Mouse (Mus musculus): Measurements from ENCODE around the gene Abat. TPM values are rescaled to one million over a fixed set of nuclear protein-coding genes. Genes with fewer than 3 reads are reported as not detected.

The Abat gene
- polyA plus RNA-seq, 1 experiment from 2014 or later, result 111 TPM

DNA sequence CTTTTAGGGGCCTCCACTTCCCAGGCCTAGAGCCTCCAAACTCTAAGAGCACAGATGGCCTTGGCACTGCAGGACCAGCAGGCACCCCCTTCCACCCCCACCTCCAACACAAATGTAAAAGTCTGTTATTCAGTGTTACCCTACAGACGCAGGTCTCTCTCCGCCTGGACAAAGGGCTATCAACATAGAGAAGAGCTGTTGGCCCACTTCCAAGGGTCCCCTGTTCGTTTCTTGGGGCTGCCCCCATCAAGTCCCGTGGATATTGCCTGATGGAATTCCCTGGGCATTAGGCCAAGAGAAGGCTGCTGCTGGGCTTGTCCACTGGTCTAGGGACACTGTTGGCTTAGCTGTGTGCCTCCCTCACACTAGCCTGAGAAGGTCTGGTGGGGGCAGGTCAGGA lies 951 bp downstream of the Abat start:
- 7% methylated on average over 4 of the region's 4 CpGs for WGBS
- Histone ChIP-seq H3K36me3 (no peaks in the 10 kb centered on the region), H3K27me3 (replicated peaks) (no peaks in the 10 kb centered on the region), H3K9me3 (replicated peaks) (no peaks in the 10 kb centered on the region), H3K4me1 (peaks cover 58% of the 10 kb centered on the region), H3K9ac (replicated peaks) (peak overlapping the region; percentile 76), H3K4me3 (replicated peaks) (peak overlapping the region; percentile 72), H3K27ac (replicated peaks) (peak overlapping the region; percentile 82), H3K4me2 (peak overlapping the region; percentile 75)
- ATAC-seq (ENCODE audit: low FRiP score), result no peak

DNA sequence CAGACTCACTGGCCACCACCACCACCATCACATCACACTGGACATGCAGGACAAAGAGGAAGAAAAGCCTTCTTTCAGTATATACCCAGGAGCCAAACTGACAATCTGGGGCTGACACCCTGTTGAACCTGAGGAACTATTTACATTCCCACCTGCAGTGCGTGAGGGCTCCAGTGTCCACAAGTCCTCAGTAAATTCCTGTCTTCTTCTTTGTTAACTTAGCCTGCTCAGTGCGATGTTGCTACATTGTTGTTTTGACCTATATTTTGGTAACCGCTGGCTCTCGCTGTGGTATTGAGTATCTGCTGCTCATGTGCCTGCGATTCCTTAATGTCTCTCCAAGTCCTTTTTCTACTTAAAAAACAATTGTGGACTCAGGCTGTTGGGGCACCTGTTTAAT lies 7.3 kb downstream of the Abat start:
- Histone ChIP-seq H3K9me3 (replicated peaks) (no peaks in the 10 kb centered on the region), H3K27ac (replicated peaks) (no peak overlapping the region), H3K4me1 (peaks cover 83% of the 10 kb centered on the region), H3K36me3 (no peaks in the 10 kb centered on the region; the same call in 1 of the 2 replicates), H3K9ac (replicated peaks) (no peak overlapping the region), H3K27me3 (replicated peaks) (no peaks in the 10 kb centered on the region), H3K4me2 (no peak overlapping the region), H3K4me3 (replicated peaks) (no peak overlapping the region)
- 76% methylated on average over 5 of the region's 5 CpGs for WGBS
- no peak for ATAC-seq (ENCODE audit: low FRiP score)

DNA sequence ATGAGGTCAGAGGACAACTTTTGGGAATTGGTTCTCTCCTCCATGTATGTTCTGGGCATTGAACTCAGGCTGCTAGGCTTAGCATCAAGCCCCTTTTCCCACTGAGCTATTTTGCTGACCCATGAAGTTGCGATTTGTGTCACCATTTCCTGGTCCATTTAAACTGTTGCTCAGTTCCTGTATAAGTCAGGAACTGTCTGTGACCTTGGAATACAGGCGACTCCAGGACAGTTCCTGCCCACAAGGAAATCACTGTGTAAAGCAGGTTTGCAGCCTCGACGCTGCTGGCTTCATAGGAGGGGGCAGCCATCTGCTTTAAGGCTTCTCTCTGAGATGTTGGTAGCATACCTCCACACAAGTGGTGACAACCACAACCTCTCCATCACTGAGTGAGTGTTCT lies 8.1 kb downstream of the Abat start:
- no peak overlapping the region for H3K27ac ChIP-seq (replicated peaks)
- no peak overlapping the region for H3K4me2 ChIP-seq
- H3K36me3 ChIP-seq, result no peaks in the 10 kb centered on the region; the same call in 1 of the 2 replicates
- WGBS, result 85% methylated on average over 4 of the region's 4 CpGs
- H3K9me3 ChIP-seq (replicated peaks), result no peaks in the 10 kb centered on the region
- H3K9ac ChIP-seq (replicated peaks), result no peak overlapping the region
- peaks cover 80% of the 10 kb centered on the region for H3K4me1 ChIP-seq
- no peak overlapping the region for H3K4me3 ChIP-seq (replicated peaks)
- no peak for ATAC-seq (ENCODE audit: low FRiP score)
- no peaks in the 10 kb centered on the region for H3K27me3 ChIP-seq (replicated peaks)

DNA sequence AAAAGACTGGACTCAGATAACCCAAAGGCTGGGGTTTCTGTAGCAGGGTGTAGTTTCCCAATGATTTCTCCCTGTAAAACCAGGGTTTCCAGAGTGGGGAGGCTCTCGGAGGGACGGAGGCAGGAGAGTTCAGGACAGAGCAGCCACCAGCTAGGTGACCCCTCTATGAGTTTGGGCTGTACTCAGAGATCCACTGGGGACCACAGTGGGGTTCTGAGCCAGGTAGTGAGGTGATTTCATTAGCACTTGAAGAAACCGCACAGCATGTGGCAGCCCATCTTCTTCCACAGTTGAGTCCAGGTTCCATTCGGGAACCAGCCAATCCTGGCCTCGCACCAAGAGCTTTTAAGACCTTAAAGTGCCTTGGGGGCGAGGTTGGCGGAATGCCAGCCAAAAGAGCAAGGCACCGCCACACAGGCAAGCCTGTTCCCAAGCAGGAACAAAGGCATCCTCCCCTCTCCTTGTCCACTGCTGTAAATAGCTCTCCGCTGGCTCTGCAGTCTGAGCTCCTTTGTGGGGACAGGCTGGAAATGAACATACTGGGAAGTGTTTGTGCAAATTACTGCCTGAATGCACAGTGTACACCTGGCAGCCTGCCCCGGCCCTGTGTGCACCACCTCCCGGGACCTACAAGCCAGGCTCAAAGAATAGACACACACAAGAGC lies 10.4 kb downstream of the Abat start:
- Histone ChIP-seq H3K27me3 (replicated peaks) (no peaks in the 10 kb centered on the region), H3K4me2 (peak overlapping the region; percentile 43), H3K4me3 (replicated peaks) (no peak overlapping the region), H3K36me3 (no peaks in the 10 kb centered on the region; the same call in 1 of the 2 replicates), H3K4me1 (peaks cover 59% of the 10 kb centered on the region), H3K27ac (replicated peaks) (peak overlapping the region; percentile 91), H3K9me3 (replicated peaks) (no peaks in the 10 kb centered on the region), H3K9ac (replicated peaks) (peak overlapping the region; percentile 36)
- WGBS, result 9% methylated on average over 11 of the region's 11 CpGs
- peak; percentile 88 for ATAC-seq (ENCODE audit: low FRiP score)

DNA sequence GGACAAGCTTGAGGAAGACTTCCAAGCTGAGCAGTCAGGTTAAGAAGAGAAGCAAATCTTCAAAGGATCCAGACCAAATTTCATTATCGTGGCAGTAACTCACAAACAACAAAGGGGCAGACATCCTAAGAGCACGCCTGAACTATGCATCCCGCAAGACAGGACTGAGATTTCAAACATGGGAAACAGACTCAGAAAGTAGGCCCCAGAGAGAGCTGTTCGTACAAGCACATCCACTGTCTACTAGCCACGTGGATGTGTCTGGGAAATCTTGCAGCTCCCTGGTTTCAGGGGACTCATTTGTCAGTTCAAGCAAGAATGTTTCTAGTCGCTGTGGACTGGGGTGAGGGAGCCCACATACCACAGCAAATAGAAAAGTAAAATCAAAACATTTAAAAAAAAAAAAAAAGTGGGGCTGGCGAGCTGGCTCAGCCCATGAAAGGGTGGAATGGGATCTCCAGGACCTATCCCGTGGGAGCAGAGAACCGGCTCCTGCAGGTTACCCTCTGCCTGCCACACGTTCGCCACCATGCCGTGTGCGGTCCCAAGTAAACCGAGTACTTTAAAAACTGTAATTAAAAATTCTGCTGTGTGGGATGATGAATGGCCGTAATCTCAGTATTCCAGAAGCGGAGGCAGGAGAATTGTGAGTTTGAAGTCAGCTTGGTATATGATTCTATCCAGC lies 11.1 kb downstream of the Abat start:
- Histone ChIP-seq H3K9ac (replicated peaks) (peak overlapping the region; percentile 36; the same call in 1 of the 2 replicates), H3K9me3 (replicated peaks) (no peaks in the 10 kb centered on the region), H3K27ac (replicated peaks) (peak overlapping the region; percentile 91), H3K36me3 (no peaks in the 10 kb centered on the region; the same call in 1 of the 2 replicates), H3K4me1 (peaks cover 54% of the 10 kb centered on the region), H3K4me2 (peak overlapping the region; percentile 43), H3K4me3 (replicated peaks) (no peak overlapping the region), H3K27me3 (replicated peaks) (no peaks in the 10 kb centered on the region)
- 29% methylated on average over 16 of the region's 16 CpGs for WGBS
- peak; percentile 71 for ATAC-seq (ENCODE audit: low FRiP score)

DNA sequence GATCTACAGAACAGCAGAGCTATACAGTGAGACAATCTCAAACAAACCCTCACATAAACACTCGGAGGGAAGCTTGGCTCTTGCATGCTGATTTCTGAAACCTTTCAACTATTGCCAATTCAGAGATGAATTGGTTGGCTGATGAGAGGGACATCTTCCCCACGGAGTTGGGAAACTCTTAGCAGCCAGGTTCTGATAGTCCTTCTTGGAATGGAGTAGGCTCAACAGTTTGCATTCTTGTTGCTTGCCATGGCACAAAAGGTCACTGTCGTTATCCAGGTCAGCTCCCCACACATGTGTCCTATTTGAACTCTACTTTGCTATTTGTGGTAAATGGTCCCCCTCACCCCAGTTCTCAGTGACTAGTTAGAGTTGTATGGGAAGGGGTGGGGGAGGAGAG lies 12.1 kb downstream of the Abat start:
- H3K4me1 ChIP-seq, result peaks cover 60% of the 10 kb centered on the region
- no peak overlapping the region for H3K4me2 ChIP-seq
- H3K9ac ChIP-seq (replicated peaks), result no peak overlapping the region
- 52% methylated on average over 3 of the region's 3 CpGs for WGBS
- peak overlapping the region; percentile 91 for H3K27ac ChIP-seq (replicated peaks)
- no peaks in the 10 kb centered on the region for H3K27me3 ChIP-seq (replicated peaks)
- H3K9me3 ChIP-seq (replicated peaks), result no peaks in the 10 kb centered on the region
- H3K4me3 ChIP-seq (replicated peaks), result no peak overlapping the region
- no peaks in the 10 kb centered on the region; the same call in 1 of the 2 replicates for H3K36me3 ChIP-seq
- ATAC-seq (ENCODE audit: low FRiP score), result no peak

DNA sequence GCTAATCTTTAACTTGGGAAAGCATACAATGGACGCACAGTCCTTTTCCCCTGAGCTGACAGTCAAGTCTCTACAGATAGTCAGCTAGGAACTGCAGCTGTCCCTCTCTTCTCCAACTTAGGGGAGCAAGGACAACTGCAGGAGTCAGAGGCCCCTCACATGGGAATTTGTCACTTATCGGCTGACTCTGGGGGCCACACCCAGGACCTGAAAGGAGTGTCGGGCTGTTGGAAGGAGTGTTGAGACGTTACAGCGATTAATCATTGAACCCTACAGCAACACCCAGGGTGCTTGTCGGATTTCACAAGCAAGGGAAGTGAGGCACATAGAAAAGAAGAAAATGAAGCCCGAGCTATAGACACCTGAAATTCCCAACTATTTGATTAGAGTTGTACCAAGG lies 12.6 kb downstream of the Abat start:
- no peak overlapping the region for H3K4me3 ChIP-seq (replicated peaks)
- no peaks in the 10 kb centered on the region for H3K9me3 ChIP-seq (replicated peaks)
- H3K36me3 ChIP-seq, result no peaks in the 10 kb centered on the region; the same call in 1 of the 2 replicates
- no peak overlapping the region for H3K4me2 ChIP-seq
- 66% methylated on average over 7 of the region's 7 CpGs for WGBS
- no peak for ATAC-seq (ENCODE audit: low FRiP score)
- H3K27ac ChIP-seq (replicated peaks), result no peak overlapping the region
- no peaks in the 10 kb centered on the region for H3K27me3 ChIP-seq (replicated peaks)
- no peak overlapping the region for H3K9ac ChIP-seq (replicated peaks)
- peaks cover 58% of the 10 kb centered on the region for H3K4me1 ChIP-seq

DNA sequence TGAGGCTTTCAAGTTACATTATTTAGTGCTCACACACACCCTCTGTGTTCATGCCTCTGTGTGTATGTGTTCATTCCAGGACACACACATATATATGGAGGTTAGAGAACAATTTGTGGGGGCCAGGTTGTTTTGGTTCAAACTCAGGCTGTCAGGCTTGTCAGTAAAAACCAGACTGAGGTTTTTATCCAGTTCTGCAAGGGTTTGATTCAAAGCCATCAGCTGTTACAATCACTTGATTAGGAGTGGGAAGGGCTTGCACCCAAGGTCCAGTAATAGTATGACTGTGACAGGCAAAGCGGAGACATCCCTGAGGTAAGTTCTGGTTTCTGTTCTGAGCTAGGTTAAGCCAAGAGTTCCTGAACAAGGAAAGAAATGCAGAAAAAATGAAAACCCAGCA lies 16.2 kb downstream of the Abat start:
- peak overlapping the region; percentile 3; the same call in 1 of the 2 replicates for H3K4me2 ChIP-seq

DNA sequence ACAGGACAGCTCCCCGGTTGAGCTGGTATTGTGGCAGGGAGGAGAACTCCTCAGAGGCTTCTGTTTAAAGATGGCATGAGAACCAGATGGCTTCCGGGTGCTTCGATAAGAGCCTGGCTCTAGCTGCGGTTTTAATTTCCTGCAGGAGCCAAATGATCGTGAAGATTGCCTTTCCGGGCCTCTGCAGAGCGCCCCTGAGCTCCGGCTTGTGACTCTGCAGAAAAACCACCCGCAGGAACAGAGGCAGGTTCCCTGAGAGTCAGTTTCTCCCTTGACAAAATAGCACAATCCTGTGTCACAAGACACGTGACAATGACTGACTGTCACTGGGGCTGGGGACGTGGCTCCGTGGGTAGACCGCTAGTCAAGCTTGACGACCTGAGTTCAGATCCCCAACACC lies 16.8 kb downstream of the Abat start:
- Histone ChIP-seq H3K27ac (replicated peaks) (peak overlapping the region; percentile 51), H3K9ac (replicated peaks) (no peak overlapping the region)

More for the DNA sequence above, 16.2 kb downstream of the Abat start:
- Histone ChIP-seq H3K4me3 (replicated peaks) (no peak overlapping the region), H3K4me1 (peaks cover 30% of the 10 kb centered on the region), H3K9me3 (replicated peaks) (no peaks in the 10 kb centered on the region), H3K27me3 (replicated peaks) (no peaks in the 10 kb centered on the region), H3K36me3 (0 out of 2 replicates have a peak, but pooled peaks cover 3% of the 10 kb centered on the region), H3K9ac (replicated peaks) (no peak overlapping the region), H3K27ac (replicated peaks) (peak overlapping the region; percentile 51)
- no peak for ATAC-seq (ENCODE audit: low FRiP score)
- 96% methylated on average over 1 of the region's 1 CpGs for WGBS

DNA sequence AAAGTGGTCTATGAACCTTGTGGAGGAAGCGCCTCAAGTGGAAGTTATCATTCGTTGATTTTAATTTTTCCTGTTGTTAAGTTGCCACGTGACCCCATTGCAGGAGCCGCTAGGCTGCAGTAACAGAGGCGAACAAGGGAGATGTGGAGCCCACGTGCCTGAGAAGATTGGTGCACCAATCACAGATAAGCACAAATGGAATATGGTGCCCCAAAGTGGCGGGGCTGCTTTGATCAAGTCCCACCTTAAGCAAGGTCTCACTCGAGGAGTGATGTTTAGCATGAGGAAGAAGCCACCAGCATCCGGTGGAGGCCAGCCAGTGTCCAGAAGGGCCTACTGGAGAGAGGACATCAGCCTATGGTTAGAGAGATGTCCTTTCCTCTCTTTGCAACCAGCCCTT lies 19.2 kb downstream of the Abat start:
- no peaks in the 10 kb centered on the region for H3K27me3 ChIP-seq (replicated peaks)
- WGBS, result 93% methylated on average over 9 of the region's 9 CpGs
- H3K9ac ChIP-seq (replicated peaks), result no peak overlapping the region
- H3K4me1 ChIP-seq, result peaks cover 25% of the 10 kb centered on the region
- no peak overlapping the region for H3K4me2 ChIP-seq
- H3K27ac ChIP-seq (replicated peaks), result no peak overlapping the region
- ATAC-seq (ENCODE audit: low FRiP score), result no peak
- 0 out of 2 replicates have a peak, but pooled peaks cover 6% of the 10 kb centered on the region for H3K36me3 ChIP-seq
- H3K9me3 ChIP-seq (replicated peaks), result no peaks in the 10 kb centered on the region
- H3K4me3 ChIP-seq (replicated peaks), result no peak overlapping the region

More for the DNA sequence above, 16.8 kb downstream of the Abat start:
- no peaks in the 10 kb centered on the region for H3K9me3 ChIP-seq (replicated peaks)
- ATAC-seq (ENCODE audit: low FRiP score), result no peak
- no peaks in the 10 kb centered on the region for H3K27me3 ChIP-seq (replicated peaks)
- no peak overlapping the region for H3K4me3 ChIP-seq (replicated peaks)
- 50% methylated on average over 14 of the region's 14 CpGs for WGBS
- H3K4me2 ChIP-seq, result peak overlapping the region; percentile 3; the same call in 1 of the 2 replicates
- peaks cover 28% of the 10 kb centered on the region for H3K4me1 ChIP-seq
- 0 out of 2 replicates have a peak, but pooled peaks cover 3% of the 10 kb centered on the region for H3K36me3 ChIP-seq

DNA sequence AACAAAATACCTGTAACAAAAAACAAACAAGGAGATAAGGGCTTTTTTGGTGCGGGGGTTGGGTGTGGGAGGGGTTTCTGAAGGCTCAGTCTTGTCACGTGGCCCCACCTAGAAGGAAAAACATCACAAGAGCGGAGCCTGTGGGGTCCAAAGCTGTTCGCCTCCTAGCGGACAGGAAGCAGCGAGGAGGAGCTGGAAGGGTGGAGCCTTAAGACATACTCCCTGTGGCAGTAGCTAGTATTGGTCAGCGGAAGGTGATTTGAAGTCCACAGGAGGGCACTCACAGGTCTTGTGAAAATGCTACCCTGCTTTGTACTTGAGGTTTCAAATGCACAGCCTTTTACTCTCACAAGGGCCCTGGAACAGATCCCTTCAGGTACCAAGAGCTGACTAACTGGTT lies 19.7 kb downstream of the Abat start:
- no peak overlapping the region for H3K4me2 ChIP-seq
- H3K9ac ChIP-seq (replicated peaks), result no peak overlapping the region
- ATAC-seq (ENCODE audit: low FRiP score), result no peak
- 0 out of 2 replicates have a peak, but pooled peaks cover 6% of the 10 kb centered on the region for H3K36me3 ChIP-seq
- 76% methylated on average over 7 of the region's 7 CpGs for WGBS
- no peak overlapping the region for H3K27ac ChIP-seq (replicated peaks)
- no peaks in the 10 kb centered on the region for H3K9me3 ChIP-seq (replicated peaks)
- peaks cover 25% of the 10 kb centered on the region for H3K4me1 ChIP-seq
- H3K4me3 ChIP-seq (replicated peaks), result no peak overlapping the region
- H3K27me3 ChIP-seq (replicated peaks), result no peaks in the 10 kb centered on the region

DNA sequence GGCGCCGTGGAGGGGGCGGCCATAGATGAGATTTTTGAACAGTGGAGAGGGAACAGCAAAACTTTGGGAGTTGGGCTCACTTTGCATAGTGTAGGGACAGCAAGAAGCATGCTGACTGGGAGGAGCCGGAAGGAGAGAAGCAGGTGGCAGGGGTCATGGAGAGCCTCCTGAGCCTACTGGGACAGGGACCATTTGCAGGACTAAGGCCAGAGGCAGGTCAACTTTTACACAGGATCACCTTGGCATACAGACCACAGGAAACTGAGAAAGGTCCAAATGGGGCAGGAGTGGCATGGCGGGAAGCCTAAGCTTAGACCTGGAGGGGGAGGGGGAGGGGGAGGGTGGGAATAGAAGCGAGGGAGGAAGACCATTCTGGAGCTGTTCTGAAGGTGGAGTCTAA lies 20.2 kb downstream of the Abat start:
- Histone ChIP-seq H3K4me2 (no peak overlapping the region), H3K36me3 (0 out of 2 replicates have a peak, but pooled peaks cover 6% of the 10 kb centered on the region), H3K4me1 (peaks cover 27% of the 10 kb centered on the region), H3K27ac (replicated peaks) (no peak overlapping the region), H3K4me3 (replicated peaks) (no peak overlapping the region), H3K9me3 (replicated peaks) (no peaks in the 10 kb centered on the region), H3K27me3 (replicated peaks) (no peaks in the 10 kb centered on the region), H3K9ac (replicated peaks) (no peak overlapping the region)
- no peak for ATAC-seq (ENCODE audit: low FRiP score)
- 95% methylated on average over 6 of the region's 6 CpGs for WGBS

All from neural tube, embryonic 15.5 days (tissue).